Mouse (Mus musculus) heart, postnatal 4 days (tissue): Measurements from ENCODE around the gene Slc28a3. TPM values are rescaled to one million over a fixed set of nuclear protein-coding genes. Genes with fewer than 3 reads are reported as not detected.

Source experiments
- DNase-seq: peaks from one replicate; pipeline ENCODE4 v3.0.0; 2021
- total RNA-seq, 2 experiments: library from RNA; stranded (reverse); gene quantifications; 2 replicates each; pipeline ENCODE4 v1.2.3; 2021

The Slc28a3 gene
- total RNA-seq, 2 experiments from 2014 or later, result not detected

DNA sequence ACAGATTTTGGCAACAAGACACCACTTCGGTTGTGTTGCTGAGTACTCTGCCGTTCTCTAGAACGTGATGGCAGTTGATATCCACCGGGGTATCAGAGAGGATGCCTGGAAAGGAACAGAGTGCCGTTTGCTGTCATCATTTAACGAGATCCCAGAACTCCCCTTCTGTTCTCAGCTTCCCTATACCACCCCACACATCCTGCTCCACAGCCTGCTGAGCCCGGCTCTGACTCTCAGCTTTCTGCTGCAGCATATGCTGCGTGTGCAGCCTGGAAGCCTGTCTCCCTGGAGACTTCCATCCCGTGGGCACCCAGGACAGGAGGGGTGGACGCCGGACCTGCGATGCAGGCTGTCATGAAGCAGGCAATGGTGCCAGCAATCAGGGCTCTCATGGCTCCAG is 52.5 kb downstream of the Slc28a3 start:
- DNase-seq, result no peak

DNA sequence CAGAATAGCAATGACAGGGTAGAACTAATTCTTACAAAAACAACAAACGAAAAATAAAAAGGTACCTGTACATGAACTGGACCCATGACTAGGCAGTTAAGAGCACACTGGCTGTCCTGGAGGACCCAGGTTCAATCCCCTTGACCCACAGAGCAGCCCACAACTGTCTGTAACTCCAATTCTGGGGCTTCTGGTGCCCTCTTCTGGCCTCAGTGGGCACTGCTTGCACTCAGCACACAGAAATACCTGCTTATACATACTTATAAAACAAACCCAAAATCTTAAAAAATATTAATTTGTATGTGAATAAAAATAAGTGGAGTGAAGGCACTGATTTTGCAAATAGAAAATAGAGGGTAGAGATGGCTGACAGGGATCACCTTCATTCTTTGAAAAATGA is 54.7 kb downstream of the Slc28a3 start:
- peak; percentile 12 for DNase-seq

DNA sequence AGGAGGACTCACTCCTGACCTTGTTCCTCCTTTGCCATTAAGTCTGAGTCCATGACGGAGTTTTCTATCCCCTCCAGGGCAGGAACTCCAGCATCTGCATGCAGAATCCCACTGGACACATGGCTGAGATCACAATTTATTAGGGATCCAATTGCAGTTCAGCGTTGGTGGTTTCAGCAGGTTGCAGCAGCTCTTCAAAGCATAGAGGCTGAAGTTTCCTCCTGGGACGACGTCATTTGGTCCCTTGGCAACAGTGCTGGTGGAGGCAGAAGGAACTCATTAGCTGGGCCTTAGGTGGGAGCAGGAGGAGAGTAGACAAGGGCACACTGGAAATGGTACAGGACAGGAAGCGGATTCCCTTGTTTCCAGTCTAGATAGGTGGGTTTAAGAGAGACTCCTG is 55.1 kb downstream of the Slc28a3 start:
- no peak for DNase-seq

DNA sequence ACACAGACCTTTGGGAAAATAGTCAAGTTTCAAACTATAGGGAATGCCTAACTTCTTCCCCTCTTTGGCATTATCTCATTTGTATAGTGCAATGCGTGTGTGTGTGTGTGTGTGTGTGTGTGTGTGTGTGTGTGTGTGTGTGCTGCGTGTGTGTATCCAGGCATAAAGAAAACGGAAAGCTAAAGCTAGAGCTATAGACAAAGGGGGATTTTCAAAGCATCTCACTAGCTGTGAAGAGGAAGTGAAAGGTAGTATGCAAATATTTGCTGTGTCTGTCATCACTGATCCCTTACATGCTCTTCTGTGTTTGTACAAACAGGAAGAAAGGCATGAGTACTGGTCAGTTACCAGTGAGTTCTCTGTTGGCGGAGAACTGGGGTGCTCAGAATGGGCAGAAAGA is 58.8 kb downstream of the Slc28a3 start:
- DNase-seq, result no peak

DNA sequence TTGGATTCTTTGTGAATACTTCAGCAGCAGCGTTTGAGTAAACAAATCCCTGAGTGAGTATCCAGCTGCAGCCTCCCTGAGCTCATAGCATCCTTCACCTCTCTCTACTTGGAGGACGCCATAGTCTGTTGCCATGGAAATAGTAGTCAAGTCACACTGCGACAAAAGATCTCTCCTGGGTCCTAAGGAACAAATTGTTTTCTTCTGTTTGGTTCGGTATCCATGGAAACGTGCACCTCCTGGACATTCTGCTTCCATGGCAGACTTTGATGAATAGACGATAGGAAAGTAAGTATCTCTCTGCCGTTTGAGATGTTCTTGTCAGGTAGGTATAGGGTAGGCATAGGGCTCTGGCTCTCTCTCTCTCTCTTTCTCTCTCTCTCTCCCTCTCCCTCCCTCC is 63.1 kb downstream of the Slc28a3 start:
- no peak for DNase-seq

DNA sequence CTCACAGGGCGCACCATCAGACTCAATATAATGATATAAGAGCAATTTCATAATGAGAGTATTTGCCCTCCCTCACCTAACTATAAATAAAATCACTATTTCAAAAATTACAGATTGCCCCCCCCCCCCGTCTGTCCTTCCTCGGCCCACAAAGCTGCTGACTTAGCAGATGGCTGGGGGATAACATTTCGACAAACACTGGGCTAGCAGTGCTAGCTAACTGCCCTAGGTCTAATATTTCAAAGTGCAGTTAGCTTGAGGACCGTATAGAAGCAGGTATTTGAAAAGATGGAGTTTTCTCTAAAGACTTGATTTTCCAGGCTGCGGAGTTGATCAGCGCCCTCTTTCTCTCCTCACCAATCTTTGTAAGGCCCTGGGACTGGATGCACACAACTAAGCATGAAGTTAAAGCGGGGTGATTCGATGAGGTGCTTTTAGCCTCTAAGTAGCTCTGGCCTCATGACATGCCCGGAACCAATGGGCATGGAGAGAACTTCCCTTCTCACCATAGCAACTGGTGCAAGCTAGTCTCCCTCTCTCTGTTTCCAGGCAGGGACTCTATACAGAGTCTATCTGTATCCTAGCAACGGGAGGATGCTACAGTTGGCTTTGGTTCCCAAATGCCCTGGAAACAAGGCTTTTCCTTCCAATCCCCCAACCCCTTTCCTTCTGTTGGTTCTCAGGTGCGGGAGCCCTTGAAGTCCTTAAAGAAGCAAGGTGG is 66.8 kb downstream of the Slc28a3 start:
- DNase-seq, result no peak

DNA sequence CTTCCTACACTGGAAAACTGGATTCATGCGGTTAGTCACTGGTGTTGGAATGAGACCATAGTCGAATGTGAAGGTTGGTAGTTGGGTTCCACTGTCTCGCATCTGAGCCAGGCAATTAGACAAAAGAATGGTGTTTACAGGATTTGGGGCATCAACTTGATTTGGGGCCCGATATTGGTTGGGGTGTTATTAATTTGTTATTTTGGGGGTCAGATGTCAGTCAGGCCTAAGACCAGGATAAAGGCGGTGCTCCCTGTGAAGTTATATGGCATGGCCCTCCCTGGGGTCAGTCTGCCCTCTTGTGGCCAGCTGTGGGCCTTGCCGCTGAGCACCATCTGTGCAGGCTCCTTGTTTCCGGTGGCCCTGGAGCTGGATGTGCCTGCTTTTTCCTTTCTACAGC is 67.6 kb downstream of the Slc28a3 start:
- DNase-seq, result peak; percentile 92

DNA sequence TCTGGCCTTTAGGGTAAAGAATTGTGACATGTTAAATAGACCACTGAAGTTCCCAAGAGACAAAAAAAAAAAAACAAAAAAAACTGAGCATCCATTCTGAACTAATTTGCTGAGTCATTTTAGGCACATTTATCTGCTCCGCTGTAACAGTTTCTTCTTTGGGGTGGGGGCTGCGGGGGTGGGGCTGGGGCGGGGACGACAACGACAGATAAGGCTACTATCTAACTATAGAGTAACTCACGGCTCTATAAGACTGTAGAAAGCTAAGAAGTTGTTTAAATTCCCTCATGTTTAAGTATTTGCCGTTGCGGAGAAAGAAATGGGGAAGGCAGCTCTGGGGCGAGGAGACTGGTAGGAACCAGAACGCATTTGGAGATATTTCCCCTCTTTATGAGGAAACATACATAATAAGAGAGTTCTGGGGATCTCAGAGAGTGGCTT is 68.1 kb downstream of the Slc28a3 start:
- no peak for DNase-seq

DNA sequence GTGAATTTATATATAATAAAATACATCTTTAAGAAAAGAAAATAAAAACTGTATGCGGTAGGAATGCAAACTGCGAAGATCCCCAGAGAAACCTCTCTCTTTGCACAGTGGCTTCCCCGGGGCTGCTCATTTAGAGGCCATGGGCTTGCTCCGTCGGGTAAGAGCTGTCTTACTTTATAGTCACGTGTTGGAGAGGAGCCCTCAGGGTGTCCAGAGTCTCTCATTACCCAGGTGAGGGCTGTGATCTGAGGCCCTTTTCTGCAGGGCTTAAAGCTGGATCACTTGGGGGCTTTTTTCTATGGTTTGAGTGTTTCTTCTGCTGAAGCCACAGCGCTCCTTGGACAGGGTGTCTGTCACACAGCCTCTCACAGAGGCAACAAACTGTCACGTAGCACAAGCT is 68.5 kb downstream of the Slc28a3 start:
- no peak for DNase-seq

DNA sequence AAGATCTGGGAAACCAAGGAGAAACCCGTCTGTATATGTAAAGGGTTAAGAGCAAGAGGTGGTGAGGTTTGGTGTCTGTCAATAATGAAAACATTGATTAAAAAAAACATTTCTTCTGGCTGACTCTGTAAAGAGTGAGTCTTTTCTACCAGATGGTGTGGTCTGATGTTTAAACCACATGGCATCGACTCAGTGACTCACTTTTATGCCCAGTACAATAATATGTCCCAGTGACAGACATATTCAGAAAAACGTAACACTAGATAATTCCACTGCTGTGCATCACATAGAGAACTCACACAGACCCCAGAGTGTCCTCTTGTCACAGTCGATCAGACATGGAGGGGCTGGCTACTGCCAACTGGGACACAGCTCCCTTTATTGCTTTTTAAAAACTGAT is 69.1 kb downstream of the Slc28a3 start:
- no peak for DNase-seq

DNA sequence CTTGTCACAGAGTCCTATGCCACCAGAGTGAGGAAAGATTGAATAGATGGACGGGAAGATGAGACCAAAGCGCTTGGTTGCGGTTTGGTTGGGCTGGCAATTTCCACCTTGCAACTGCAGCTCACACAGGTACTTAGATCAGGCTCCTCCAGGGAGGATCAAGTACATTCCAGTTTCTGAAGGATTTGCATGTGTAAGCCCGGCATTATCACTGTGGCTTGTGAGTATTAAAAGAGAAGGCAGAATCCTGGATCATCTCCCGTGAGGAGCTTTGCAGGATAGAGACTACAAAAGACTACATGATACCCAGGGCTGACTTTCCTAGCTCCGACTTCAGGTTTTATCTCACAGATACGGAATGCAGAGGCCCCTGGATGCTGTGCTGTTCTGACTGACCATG is 71.7 kb downstream of the Slc28a3 start:
- DNase-seq, result no peak

DNA sequence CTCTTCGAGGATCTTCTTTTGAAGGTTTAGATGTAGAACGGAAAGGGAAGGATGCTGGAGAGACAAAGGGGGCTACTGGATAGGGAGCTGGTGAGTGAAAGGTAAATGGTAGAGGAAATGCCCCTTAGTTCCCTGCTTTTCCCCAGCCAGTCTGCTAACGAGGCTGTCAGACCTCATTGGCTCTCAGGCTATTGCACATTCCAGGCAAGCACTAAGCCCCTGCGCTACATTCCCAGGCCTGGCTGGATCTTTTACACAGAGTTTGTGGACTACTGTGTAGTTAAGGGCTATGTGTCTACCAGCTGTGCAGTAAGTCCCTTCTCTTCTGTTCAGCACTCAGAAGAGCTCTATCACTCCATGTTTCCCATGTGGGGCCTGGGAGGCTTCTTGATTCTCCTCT is 72.3 kb downstream of the Slc28a3 start:
- DNase-seq, result no peak

DNA sequence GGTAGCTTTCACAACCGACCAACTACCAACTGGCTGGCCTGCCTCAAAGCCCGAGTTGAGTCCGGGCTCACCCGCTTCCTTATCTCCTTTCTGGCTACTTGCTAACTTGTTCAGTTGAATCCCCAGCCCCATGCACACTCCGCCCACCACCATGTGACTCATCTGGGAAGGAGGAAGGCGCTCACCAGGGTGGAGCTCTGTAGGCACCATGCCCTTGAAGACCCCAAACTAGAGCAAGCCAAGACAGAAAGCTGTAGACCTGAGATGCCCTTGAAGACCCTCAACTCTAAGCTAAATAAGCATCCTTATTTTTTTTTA is 72.8 kb downstream of the Slc28a3 start:
- DNase-seq, result no peak

DNA sequence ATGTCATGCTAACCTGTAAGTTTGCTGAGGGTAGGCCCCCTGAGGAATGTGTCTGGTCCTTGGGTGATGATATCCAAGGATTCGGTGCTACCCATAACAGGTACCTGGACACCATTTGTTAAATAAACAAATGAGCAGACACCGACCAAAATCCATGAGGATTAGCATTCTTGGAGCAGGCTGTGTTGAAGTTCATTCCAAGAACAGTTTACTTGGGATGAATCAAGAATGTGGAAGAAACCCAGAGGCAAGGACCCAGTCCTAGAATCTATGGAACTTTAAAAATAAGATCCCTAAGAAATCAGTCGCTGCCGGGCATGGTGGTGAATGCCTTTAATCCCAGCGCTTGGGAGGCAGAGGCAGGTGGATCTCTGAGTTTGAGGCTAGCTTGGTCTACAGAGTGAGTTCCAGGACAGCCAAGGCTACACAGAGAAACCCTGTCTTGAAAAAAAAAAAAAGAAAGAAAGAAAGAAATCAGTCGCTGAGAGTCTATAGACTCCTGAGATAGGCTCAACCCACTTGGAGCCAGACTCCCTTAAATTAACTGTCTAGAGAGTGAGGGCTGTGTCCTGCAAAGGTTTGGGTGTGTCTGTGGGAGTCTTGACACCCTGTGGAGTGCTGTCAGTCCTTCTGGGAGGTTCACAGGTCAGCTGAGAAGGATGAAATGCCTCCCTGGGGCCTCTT is 73.3 kb downstream of the Slc28a3 start:
- no peak for DNase-seq

DNA sequence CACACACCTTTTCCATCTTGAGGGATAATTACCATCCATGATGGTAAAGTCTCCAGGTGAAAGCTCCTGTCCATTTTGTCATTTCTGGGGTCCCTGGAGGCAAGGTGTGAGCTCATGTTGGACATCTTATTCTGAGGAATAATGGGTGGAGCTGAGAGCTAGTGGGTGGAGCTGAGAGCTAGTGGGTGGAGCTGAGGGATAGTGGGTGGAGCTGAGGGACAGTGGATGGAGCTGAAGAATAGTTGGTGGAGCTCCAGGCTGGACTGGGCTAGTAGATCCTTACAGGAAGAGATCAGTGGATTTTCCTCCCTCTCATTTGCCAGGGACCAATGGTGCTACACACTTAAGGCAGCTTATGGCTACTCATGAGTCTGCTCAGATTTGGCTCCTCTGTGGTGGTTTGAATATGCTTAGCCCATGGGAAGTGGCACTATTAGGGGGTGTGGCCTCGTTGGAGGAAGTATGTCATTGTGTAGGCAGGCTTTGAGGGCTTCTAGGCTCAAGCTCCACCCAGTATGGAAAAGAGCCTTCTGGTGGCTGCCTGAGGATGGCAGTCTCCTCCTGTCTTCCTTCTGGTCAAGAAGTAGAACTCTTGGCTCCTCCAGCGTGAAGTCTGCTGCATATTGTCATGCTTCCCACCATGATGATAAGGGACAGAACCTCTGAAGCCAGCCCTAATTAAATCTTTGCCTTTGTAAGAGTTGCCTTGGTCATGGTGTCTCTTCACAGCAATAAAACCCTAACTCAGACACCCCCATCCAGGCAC is 74.0 kb downstream of the Slc28a3 start:
- no peak for DNase-seq

DNA sequence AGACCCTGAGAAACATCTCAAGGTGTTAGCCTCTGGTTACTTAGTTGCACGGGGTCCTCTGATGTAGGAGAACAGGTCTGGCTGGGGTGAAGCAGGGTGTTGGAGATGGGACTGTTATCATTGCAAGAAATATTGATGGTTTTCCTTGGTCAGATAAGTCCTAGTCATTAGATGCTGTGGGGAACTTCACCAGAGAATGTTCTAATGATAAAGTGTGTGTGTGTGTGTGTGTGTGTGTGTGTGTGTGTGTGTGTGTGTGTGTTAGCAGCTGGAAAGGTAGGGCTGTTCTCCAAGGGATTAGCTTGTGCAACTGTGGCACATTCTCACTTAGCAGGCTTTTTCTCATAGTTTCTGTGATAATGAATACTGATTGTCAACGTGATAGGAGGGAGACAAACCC is 75.4 kb downstream of the Slc28a3 start:
- DNase-seq, result no peak

DNA sequence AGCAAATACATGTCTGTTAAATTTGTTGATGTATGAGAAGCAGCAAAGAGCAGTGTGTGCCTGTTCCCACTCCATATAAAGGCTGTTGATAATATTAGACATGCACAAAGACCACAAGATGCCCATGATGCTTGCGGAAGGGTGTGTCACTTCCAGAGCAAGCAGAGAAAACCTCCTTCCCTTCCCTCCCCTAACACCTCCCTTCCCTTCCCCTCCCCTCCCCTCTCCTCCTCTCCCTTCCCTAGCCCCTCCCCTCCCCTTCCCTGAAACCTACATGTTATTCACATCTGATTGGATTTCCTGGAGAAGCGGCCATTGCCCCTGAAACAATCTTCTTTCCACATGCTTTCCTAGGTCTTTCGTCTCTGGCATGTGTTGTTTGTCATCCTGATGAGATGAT is 75.8 kb downstream of the Slc28a3 start:
- DNase-seq, result no peak

DNA sequence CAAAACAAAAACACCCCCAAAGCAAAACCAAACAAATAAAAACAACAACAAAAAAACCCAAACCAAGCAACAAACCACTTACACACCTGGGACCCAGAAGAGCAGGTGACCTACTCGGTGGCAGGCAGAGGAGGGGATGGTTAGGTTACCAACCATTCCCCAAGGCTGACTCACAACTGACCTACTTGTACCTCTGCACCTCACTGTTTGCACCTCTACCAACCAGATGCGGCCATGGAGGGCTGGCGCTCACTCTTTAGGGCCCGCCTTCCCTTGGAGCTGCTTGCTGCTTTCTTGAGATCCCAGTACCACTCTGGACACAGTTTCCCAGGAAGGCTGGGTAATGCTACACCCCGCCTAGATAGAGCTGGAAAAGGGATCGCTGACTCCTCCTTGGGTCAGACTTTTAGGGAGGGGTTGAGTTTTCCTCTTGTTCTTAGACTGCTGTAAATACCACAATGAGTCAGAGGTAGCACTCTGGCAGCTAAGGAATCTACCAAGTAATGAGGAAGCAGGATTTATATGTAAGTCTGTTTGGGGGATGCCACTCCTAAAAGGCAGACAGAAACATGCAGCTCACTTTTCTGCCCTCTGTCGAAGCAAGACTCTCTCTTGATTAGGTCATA is 76.3 kb downstream of the Slc28a3 start:
- DNase-seq, result no peak

DNA sequence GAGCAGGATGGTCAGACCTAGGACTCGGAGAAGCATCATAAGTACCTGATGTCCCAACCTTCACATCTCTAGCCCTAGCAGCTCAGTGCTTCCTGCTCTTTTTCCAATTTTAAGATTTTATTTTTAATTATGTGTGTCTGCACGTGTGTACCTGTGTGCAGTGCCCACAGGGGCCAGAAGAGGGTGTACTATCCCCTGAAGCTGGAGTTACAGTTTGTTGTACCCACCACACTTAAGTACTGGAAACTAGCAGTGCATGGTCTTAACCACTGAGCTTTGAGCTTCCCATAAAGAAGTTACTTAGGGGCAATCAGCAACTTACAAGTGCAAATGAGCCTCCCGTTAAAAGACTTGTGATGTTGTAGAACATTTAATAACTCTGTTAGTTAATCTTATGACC is 86.1 kb downstream of the Slc28a3 start:
- DNase-seq, result no peak

DNA sequence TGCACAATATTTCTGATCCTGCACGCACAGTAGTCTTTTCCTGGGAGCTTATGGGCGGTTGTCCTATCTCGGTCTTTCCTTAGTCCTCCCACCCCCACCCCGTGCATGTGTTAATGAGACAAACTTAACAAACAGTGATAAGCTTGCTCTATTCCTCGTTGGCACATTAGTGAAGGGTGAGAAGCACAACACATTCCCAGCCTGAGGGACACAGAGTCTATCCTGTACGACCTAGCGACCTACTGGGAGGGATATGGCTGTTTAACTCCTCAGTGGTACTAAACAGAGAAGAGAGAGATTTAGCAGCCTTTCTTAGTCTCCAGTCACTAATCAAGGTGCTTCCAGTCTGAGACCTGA is 86.9 kb downstream of the Slc28a3 start:
- no peak for DNase-seq

DNA sequence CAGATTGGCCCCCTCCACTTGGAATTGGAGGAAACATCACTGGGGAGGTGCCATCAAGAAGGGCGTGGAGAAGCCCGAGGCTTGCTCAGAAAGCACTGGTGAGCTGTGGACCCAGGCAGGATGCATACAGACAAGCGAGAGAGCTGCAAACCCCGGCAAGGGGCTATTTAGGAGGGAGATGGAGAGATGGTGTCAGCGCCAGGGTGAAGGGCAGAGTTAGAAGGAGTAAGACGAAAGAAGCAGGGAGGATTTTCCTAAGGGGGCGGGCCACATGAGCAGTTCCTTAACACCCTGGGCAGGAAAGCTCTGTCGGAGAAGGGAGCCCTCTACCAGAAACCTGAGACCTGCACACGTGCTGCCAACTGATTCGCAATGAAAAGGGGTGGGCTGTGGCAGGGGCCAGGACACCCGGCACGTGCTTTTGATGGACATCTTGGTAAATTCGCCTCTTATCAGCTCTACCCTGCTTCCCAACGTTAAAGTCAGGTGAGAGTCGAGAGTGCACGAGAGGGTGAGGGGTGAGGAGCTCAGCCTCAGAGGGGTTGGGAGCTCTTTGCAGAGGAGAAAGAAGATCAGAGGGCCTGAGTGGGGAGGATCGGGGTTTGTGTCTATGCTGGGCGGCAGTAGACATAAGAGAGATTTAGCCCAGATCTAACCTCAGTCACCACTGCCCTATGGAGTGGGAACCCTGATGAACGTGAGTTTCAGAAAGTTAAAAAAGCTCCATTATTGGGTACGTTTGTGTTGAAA is 87.5 kb downstream of the Slc28a3 start:
- DNase-seq, result no peak

DNA sequence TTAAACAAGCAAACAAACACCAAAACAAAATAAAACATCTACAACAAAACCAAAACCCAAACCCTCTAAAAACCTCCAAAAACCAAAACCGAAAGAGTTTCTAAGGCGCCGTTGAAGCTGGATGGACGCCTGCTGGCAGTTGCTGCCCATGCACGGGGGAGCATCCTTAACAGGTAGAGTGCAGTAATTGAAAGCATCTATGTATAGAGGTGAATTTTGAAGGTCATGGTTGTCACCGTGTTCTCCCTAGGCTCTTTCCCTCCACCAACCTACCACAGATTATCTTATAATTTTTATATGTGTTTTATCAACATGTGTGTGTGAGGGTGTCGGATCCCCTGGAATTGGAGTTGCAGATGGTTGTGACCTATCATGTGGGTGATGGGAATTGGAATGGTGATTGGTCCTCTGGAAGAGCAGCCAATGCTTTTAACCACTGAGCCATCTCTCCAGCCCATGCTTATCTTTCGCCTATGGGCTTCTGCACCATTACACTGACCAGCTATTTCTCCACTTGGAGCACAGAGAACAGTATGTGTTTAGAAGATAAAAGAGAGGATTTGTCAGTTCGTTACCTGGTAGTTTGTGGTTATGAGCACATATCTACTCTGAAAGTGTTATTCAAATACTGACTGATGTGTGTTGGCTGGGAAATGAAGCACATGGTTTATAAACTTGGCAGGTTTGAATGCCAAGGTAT is 89.2 kb downstream of the Slc28a3 start:
- DNase-seq, result no peak
